Mouse (Mus musculus) neutrophil, adult 65 days (primary cell): Measurements from ENCODE around the gene Tor2a. TPM values are rescaled to one million over a fixed set of nuclear protein-coding genes. Genes with fewer than 3 reads are reported as not detected.

Experiments
- total RNA-seq: library from RNA; stranded (reverse); gene quantifications from 2 replicates; pipeline ENCODE4 v1.2.4, GENCODE M21; 2023

The Tor2a gene
- total RNA-seq: 15.4 and 20.8 TPM in 2 replicates

GRCm38 (mm10) chr2:32757056-32757845 lies at the start of gene Tor2a:
Gene Tor2a (plus strand): TSS chr2:32757234.

GRCm38 (mm10) chr2:32712934-32713817 lies 43.9 kb upstream of the Tor2a start, which contains the start of gene Cdk9:
Gene Cdk9 (minus strand): TSS chr2:32713076.

DNA sequence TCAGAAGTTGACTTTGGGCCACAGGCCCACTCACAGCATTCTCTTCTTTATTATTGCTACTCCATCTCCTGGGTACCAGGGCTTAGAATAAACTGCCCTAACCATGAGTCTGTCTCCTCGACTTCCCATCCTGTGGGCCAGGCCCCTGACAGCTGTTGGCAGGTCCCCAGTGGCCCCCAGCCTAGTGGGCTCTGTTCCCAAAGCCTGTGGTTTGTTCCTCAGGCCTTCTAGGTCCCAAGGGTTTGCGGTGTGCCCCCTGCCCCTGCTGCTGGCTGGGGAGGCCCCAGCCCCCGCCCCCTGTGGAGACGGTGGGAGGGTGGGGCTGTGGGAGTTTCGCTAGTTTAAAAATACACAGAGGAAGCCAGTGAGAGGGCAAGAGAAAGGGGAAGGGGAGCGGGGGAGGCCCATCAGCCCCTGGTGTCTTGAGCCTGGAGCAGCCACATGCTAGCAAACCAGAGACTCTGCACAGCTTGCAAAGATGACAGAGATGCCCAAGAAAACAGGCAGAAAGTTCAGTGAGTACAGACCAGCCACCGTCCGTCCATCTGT lies 36.3 kb upstream of the Tor2a start, which contains the start of gene Sh2d3c:
Gene Sh2d3c, plus strand, starts transcription at position 375 of the 549 bp plus-strand sequence.

GRCm38 (mm10) chr2:32740916-32741272 lies 16.1 kb upstream of the Tor2a start, which contains the start of gene 6330409D20Rik:
Gene 6330409D20Rik (minus strand): TSS chr2:32741016.

GRCm38 (mm10) chr2:32775359-32776074 lies 18.5 kb downstream of the Tor2a start, which contains the start of the genes Ttc16 and Ptrh1:
Gene Ttc16 (minus strand): TSS chr2:32775633.
Gene Ptrh1 (plus strand): TSS chr2:32775786.

DNA sequence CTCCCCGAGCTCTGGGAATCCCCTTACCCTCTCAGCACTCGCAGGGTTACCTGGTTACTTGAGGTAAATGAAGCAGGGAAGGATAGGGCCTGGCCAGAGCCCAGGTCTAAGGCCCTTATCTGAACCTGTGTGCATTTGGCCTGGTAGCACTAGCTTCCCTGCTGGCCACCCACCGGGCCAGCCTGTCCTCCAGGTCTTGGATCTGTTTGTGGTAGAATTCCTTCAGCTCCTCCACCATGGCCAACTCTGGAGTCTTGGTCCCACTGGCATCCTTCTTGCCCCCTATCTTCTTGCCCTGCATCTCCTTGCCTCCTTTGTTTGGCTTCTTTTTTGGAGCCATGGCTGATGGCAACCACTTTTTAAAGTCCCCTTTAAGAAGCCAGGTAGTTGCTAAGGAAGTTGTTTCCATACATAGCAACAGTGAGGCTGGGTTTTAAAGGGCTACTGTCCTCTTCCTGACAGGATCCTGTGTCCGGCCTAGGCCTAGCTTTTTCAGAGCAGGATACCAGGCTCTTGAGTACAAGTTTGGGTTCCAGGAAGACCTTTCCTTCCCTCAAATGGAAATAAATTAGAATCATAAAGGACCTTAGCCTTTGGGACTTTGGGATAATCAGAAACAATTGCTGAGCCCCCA lies 27.1 kb downstream of the Tor2a start, which contains the start of gene Cfap157:
Gene Cfap157, minus strand, starts transcription at position 381 of the 634 bp plus-strand sequence.

Other genes starting within 250 kb of the Tor2a start
- 16.6 and 20.7 TPM in 2 replicates for gene Fam102a, start 221.9 kb upstream of the Tor2a start, total RNA-seq
- gene Dpm2, start 186.4 kb upstream of the Tor2a start, total RNA-seq: 45.4 and 46.0 TPM in 2 replicates
- gene Pip5kl1, start 182.4 kb upstream of the Tor2a start, total RNA-seq: 0.51 TPM in 1 of 2 replicates, not detected in the other
- gene 9430097D07Rik, start 181.6 kb upstream of the Tor2a start, total RNA-seq: not detected in 2 replicates
- gene St6galnac4, start 170.1 kb upstream of the Tor2a start, total RNA-seq: 17.9 and 21.5 TPM in 2 replicates
- gene St6galnac6, start 157.5 kb upstream of the Tor2a start, total RNA-seq: 9.5 and 12.8 TPM in 2 replicates
- gene Ak1, start 135.5 kb upstream of the Tor2a start, total RNA-seq: 0.60 TPM in 1 of 2 replicates, not detected in the other
- 5.4 and 6.0 TPM in 2 replicates for gene Eng, start 110.6 kb upstream of the Tor2a start, total RNA-seq
- gene Fpgs, start 53.1 kb upstream of the Tor2a start, total RNA-seq: 3.9 and 6.7 TPM in 2 replicates
- 186 and 243 TPM in 2 replicates for gene Cdk9, start 44.2 kb upstream of the Tor2a start, total RNA-seq
- gene Sh2d3c, start 36.2 kb upstream of the Tor2a start, total RNA-seq: 306 and 450 TPM in 2 replicates
- not detected in 2 replicates for gene 6330409D20Rik, start 16.2 kb upstream of the Tor2a start, total RNA-seq
- not detected in 2 replicates for gene Ttc16, start 18.4 kb downstream of the Tor2a start, total RNA-seq
- 0.69 and 1.9 TPM in 2 replicates for gene Ptrh1, start 18.6 kb downstream of the Tor2a start, total RNA-seq
- not detected in 2 replicates for gene Cfap157, start 27.2 kb downstream of the Tor2a start, total RNA-seq
- 0.27 and 0.38 TPM in 2 replicates for gene Stxbp1, start 90.0 kb downstream of the Tor2a start, total RNA-seq
- gene Fam129b, start 118.9 kb downstream of the Tor2a start, total RNA-seq: 29.3 and 49.7 TPM in 2 replicates
- 84.6 and 94.8 TPM in 2 replicates for gene Rpl12, start 204.3 kb downstream of the Tor2a start, total RNA-seq
- 46.4 and 75.7 TPM in 2 replicates for gene Lrsam1, start 204.4 kb downstream of the Tor2a start, total RNA-seq
- 1.9 and 3.1 TPM in 2 replicates for gene Slc2a8, start 224.8 kb downstream of the Tor2a start, total RNA-seq